Mouse (Mus musculus) common myeloid progenitor, adult 5-6 weeks (primary cell): ENCODE data around the gene Egr2. TPM values are rescaled to one million over a fixed set of nuclear protein-coding genes. Genes with fewer than 3 reads are reported as not detected.

ENCODE experiments used
- ATAC-seq: replicated peaks from 2 replicates; pipeline ENCODE4 v1.8.0; 2016; ENCODE audit warnings: low read depth, mild to moderate bottlenecking, moderate TSS enrichment, inconsistent platforms; ENCODE audit not compliant: poor library complexity, severe bottlenecking
- total RNA-seq: library from RNA; stranded (forward); fragments of 200-1000, 187-1606 nt; gene quantifications from 2 replicates; pipeline ENCODE4 v1.2.3, GENCODE M21; 2017

Egr2 gene
- total RNA-seq, 1 experiment from 2014 or later, result 14.9 TPM

- no peak for ATAC-seq
Measured at GRCm38 (mm10) chr10:67585873-67586610, 50.8 kb downstream of the Egr2 start.

Other genes starting within 250 kb of the Egr2 start
- 15.6 and 21.6 TPM in 2 replicates for gene Ado, start 13.5 kb downstream of the Egr2 start, total RNA-seq